Mouse (Mus musculus) intestine, embryonic 16.5 days (tissue): Measurements from ENCODE around the gene Zfp346. TPM values are rescaled to one million over a fixed set of nuclear protein-coding genes. Genes with fewer than 3 reads are reported as not detected.

Source experiments
- ATAC-seq: fragments of 200-750 bp; cut with Nextera tagmentation; 2 replicates; pipeline ENCODE4 v1.8.0; 2017; ENCODE audit warnings: moderate TSS enrichment, moderate library complexity
- H3K27ac ChIP-seq: fragments of 300-500 bp; sonication (generic); 2 replicates; pipeline ENCODE4 v1.5.1; 2014; ENCODE audit warnings: mild to moderate bottlenecking, low read length
- H3K27me3 ChIP-seq: fragments of 300-500 bp; sonication (generic); replicated peaks from 2 replicates; pipeline ENCODE4 v1.6.1; 2014; ENCODE audit warnings: low read length, control low read depth, mixed read lengths; ENCODE audit not compliant: control insufficient read depth, insufficient read depth
- H3K36me3 ChIP-seq: fragments of 300-500 bp; sonication (generic); 2 replicates; pipeline ENCODE4 v1.6.1; 2014; ENCODE audit warnings: low read length, control low read depth; ENCODE audit not compliant: control insufficient read depth, insufficient read depth
- H3K4me1 ChIP-seq: fragments of 300-500 bp; sonication (generic); 2 replicates; pipeline ENCODE4 v1.6.1; 2014; ENCODE audit warnings: low read length, control low read depth, mixed read lengths; ENCODE audit not compliant: control insufficient read depth, insufficient read depth
- H3K4me2 ChIP-seq: fragments of 300-500 bp; sonication (generic); 2 replicates; pipeline ENCODE4 v1.6.1; 2014; ENCODE audit warnings: low read depth, low read length, control low read depth
- H3K4me3 ChIP-seq: fragments of 300-500 bp; sonication (generic); 2 replicates; pipeline ENCODE4 v1.5.1; 2014; ENCODE audit warnings: mild to moderate bottlenecking, low read length
- H3K9ac ChIP-seq: fragments of 300-500 bp; sonication (generic); 2 replicates; pipeline ENCODE4 v1.6.1; 2014; ENCODE audit warnings: low read depth, low read length
- H3K9me3 ChIP-seq: fragments of 300-500 bp; sonication (generic); 2 replicates; pipeline ENCODE4 v1.6.1; 2016; ENCODE audit warnings: low read length, control low read depth; ENCODE audit not compliant: control insufficient read depth
- WGBS: fragments of 180-500 bp; shearing (Covaris S2); extraction: QIAGEN DNeasy Blood & Tissue Kit; methylation state at CpG from one replicate; pipeline ENCODE4 v1.1.7; 2014; 5-methylcytosine and 5-hydroxymethylcytosine counted together
- polyA plus RNA-seq: library from polyadenylated mRNA; unstranded; fragments of >200 nt; fragmentation: Nextera tagmentation; extraction: Ambion mirVana; gene quantifications from 2 replicates; pipeline ENCODE4 v1.2.1, GENCODE M21; 2015

Zfp346 gene
- polyA plus RNA-seq, 1 experiment from 2014 or later = 12.5 TPM

- no peaks in the 10 kb centered on the region for H3K27me3 ChIP-seq
- no peaks in the 10 kb centered on the region for H3K9me3 ChIP-seq
- peaks cover 7% of the 10 kb centered on the region; the same call in 1 of the 2 replicates for H3K4me1 ChIP-seq
- peak; percentile 94 for ATAC-seq
- under 1% methylated on average over 69 of the region's 81 CpGs for WGBS
- H3K4me2 ChIP-seq = peak within 1 kb of the TSS; percentile 69
- peak within 1 kb of the TSS; percentile 93 for H3K27ac ChIP-seq
- no peaks in the 10 kb centered on the region for H3K36me3 ChIP-seq
- peak within 1 kb of the TSS; percentile 95 for H3K9ac ChIP-seq
- H3K4me3 ChIP-seq = peak within 1 kb of the TSS; percentile 92
Measured at GRCm38 (mm10) chr13:55099726-55100478, 5.2 kb upstream of the Zfp346 start, which contains the start of gene Uimc1. Gene Uimc1 (minus strand): TSS chr13:55100300.

DNA sequence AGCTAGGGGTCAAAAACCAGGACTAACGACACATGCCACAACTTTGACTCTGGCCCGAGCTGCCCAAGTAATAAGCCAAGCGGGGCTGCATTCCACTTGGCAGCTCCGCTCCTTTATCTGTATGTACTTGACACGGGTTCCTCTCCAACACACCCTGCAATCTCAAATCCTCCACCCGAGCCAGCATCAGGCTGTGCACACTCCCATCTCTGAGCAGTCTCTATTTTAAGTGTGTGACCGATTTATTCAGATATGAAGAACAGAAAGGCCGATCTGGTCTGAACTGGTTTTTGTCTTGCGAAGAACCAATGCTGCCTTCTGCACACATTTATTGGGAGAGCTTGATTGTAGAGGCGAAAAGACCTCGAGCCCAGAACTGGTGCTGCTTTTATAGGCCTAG is 3.5 kb upstream of the Zfp346 start:
- H3K27ac ChIP-seq = no peak overlapping the region
- H3K4me1 ChIP-seq = peaks cover 12% of the 10 kb centered on the region
- no peak for ATAC-seq
- no peak overlapping the region for H3K4me3 ChIP-seq
- H3K36me3 ChIP-seq = no peaks in the 10 kb centered on the region
- no peaks in the 10 kb centered on the region for H3K9me3 ChIP-seq
- no peaks in the 10 kb centered on the region for H3K27me3 ChIP-seq
- 91% methylated on average over 11 of the region's 11 CpGs for WGBS
- H3K9ac ChIP-seq = no peak overlapping the region
- H3K4me2 ChIP-seq = no peak overlapping the region

DNA sequence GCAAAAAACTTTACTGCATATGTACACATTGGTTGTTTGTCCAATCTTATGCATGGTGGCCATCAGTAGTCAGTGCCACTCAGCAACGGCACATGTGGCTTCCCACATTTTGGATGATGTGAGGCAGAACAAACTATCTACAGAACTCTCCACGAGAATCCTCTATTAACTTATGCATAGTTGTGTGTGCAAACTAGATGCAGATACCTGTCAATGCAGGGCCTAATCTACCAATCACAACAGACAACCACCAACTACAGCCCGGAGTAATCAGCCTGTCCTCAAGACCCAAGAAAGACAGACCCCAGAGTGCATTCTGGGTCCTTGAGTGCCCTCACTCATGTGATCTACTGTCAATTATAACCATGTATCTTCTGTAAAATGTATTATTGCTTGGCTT is 2.7 kb upstream of the Zfp346 start:
- H3K9ac ChIP-seq = no peak overlapping the region
- no peak overlapping the region for H3K4me2 ChIP-seq
- no peaks in the 10 kb centered on the region for H3K27me3 ChIP-seq
- H3K9me3 ChIP-seq = no peaks in the 10 kb centered on the region
- ATAC-seq = no peak
- no peaks in the 10 kb centered on the region for H3K36me3 ChIP-seq
- WGBS = 89% methylated on average over 3 of the region's 3 CpGs
- no peak overlapping the region for H3K27ac ChIP-seq
- no peak overlapping the region for H3K4me3 ChIP-seq
- H3K4me1 ChIP-seq = peaks cover 12% of the 10 kb centered on the region

- Histone ChIP-seq H3K4me3 (no peak overlapping the region), H3K4me2 (no peak overlapping the region), H3K27ac (no peak overlapping the region), H3K27me3 (no peaks in the 10 kb centered on the region), H3K36me3 (peaks cover 6% of the 10 kb centered on the region; the same call in 1 of the 2 replicates), H3K9ac (no peak overlapping the region), H3K9me3 (no peaks in the 10 kb centered on the region), H3K4me1 (peaks cover 12% of the 10 kb centered on the region)
- no peak for ATAC-seq
- 58% methylated on average over 2 of the region's 2 CpGs for WGBS
Measured at GRCm38 (mm10) chr13:55103351-55103750, 1.8 kb upstream of the Zfp346 start.

DNA sequence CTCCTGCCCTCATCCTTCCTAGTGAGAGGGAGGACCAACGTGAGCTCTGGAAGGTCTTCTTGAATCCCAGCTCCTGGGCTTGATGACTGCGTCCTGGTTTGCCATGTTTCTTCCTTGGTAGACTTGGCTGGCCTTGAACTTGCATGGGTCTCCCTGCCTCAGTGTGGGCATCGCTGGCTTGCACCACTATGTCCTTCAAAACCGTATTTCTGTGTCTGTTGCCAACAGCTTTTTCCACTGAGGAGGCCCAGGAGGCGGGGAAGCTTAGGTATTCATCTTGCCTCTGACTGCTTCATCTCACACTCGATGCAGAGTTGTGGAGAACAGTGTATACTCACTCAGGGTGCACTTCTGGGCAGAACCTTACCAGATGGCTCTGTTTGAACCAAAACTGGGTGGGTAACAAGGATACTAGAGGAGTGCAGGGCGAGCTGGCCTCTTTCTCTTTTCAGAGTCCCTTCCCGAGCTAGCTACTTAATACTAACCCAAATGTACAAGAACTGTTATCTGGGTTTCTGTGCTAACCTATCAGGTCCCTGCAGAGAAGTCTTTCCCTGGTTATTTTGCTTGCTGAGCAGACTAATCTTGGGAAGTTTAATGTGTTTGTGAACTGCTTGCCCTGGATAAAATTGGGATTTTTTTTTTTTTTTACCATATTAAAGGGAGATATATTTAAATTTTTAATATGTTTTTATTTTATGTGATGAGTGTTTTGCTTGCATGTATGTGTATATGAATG is 1.0 kb downstream of the Zfp346 start:
- no peaks in the 10 kb centered on the region for H3K9me3 ChIP-seq
- H3K4me3 ChIP-seq = peak overlapping the region; percentile 90
- 18% methylated on average over 8 of the region's 8 CpGs for WGBS
- peak overlapping the region; percentile 92 for H3K9ac ChIP-seq
- H3K4me1 ChIP-seq = peaks cover 6% of the 10 kb centered on the region
- peaks cover 6% of the 10 kb centered on the region; the same call in 1 of the 2 replicates for H3K36me3 ChIP-seq
- H3K27ac ChIP-seq = peak overlapping the region; percentile 87; the same call in 1 of the 2 replicates
- peak overlapping the region; percentile 86 for H3K4me2 ChIP-seq
- no peaks in the 10 kb centered on the region for H3K27me3 ChIP-seq
- ATAC-seq = no peak

DNA sequence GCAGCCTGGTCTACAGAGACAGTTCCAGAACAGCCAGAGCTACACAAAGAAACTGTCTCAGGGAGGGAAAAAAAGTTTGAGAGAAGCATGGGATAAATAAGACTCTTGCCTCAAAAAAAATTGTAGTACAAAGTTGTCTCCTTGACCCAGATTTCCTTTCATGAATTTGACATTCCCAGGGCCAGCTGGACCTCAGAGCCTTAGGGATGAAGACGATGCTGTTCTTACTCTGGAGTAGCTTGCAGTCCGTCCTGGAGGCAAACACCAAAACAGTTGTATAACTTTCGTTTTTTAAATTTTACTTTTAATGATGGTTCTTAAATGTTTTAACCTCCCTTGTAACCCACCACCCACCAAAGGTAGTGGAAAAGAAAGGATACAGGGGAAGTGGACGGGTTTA is 2.0 kb downstream of the Zfp346 start:
- Histone ChIP-seq H3K4me1 (peaks cover 6% of the 10 kb centered on the region), H3K9ac (no peak overlapping the region), H3K4me3 (no peak overlapping the region), H3K27ac (no peak overlapping the region), H3K9me3 (no peaks in the 10 kb centered on the region), H3K36me3 (peaks cover 6% of the 10 kb centered on the region; the same call in 1 of the 2 replicates), H3K27me3 (no peaks in the 10 kb centered on the region), H3K4me2 (no peak overlapping the region)
- 88% methylated on average over 4 of the region's 4 CpGs for WGBS
- ATAC-seq = no peak

- Histone ChIP-seq H3K27ac (no peak overlapping the region), H3K4me2 (no peak overlapping the region), H3K36me3 (peaks cover 6% of the 10 kb centered on the region; the same call in 1 of the 2 replicates), H3K9ac (no peak overlapping the region), H3K27me3 (no peaks in the 10 kb centered on the region), H3K9me3 (no peaks in the 10 kb centered on the region), H3K4me3 (no peak overlapping the region), H3K4me1 (peaks cover 6% of the 10 kb centered on the region)
- 86% methylated on average over 8 of the region's 8 CpGs for WGBS
- no peak for ATAC-seq
Measured at GRCm38 (mm10) chr13:55107694-55108093, 2.6 kb downstream of the Zfp346 start.

- Histone ChIP-seq H3K27ac (no peak overlapping the region), H3K27me3 (no peaks in the 10 kb centered on the region), H3K36me3 (peaks cover 9% of the 10 kb centered on the region), H3K4me3 (no peak overlapping the region), H3K4me2 (no peak overlapping the region), H3K4me1 (no peaks in the 10 kb centered on the region), H3K9me3 (no peaks in the 10 kb centered on the region), H3K9ac (no peak overlapping the region)
- WGBS = 77% methylated on average over 6 of the region's 6 CpGs
- no peak for ATAC-seq
Measured at GRCm38 (mm10) chr13:55114375-55114774, 9.3 kb downstream of the Zfp346 start.

DNA sequence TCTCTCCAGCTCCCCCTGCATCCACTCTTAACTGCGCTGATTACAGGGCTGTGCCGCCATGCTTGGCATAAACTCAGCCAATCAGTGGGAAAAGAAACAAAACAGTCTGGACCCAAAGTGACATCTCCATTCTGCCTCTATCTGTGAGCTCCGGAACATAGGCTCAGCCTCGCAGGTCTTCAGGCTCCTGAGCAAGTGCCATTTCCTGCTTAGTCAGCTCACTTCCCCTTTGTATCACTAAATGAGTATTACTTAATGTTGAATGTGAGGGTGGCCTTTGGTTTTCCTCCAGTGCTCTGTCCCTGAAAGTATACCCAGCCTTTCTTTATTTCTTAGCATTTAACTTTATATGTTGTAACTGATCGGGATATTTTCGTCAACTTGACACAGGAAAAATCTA is 19.8 kb downstream of the Zfp346 start:
- ATAC-seq = no peak
- peaks cover 8% of the 10 kb centered on the region; the same call in 1 of the 2 replicates for H3K36me3 ChIP-seq
- WGBS = 95% methylated on average over 6 of the region's 6 CpGs

More for the DNA sequence above, 19.8 kb downstream of the Zfp346 start:
- Histone ChIP-seq H3K4me1 (no peaks in the 10 kb centered on the region), H3K27me3 (no peaks in the 10 kb centered on the region), H3K9me3 (no peaks in the 10 kb centered on the region), H3K9ac (no peak overlapping the region), H3K27ac (no peak overlapping the region), H3K4me3 (no peak overlapping the region), H3K4me2 (no peak overlapping the region)
